Mouse (Mus musculus): ENCODE results near the gene Usp40. TPM values are rescaled to one million over a fixed set of nuclear protein-coding genes. Genes with fewer than 3 reads are reported as not detected.

Usp40 gene
- polyA plus RNA-seq, 1 experiment from 2014 or later: 41.8 TPM

DNA sequence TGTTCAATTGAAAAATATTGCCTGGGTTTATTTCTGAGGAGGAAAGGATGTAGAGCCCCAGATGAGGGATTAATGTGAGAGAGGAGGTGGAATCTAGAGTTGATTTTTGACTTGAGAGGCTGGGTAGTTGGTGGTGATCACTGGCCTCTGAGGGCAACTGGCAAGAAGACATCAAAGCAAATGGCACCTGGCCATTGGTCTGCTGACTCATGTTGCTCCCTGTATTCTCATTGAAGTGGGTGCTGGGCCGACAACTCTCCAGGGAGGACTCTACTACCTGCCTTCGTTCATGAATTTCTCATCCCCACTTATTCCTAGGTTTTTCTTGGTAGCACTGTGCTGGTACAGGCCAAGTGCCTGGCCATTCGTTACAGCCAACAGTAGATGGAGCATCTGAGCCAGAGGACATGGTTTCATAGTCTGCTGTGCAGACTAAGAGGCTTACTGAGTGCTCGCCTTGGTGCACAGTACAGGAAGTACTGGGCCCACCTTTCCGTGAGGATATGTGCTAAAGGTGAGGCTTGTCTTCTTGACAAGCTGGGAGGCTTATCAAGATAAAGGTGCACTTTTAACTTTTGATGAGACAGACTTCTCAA is 101.9 kb downstream of the Usp40 start:
- Histone ChIP-seq H3K4me1 (no peaks in the 10 kb centered on the region), H3K36me3 (peaks cover 23% of the 10 kb centered on the region), H3K27me3 (ENCODE audit: low read depth, poor library complexity, severe bottlenecking) (no peaks in the 10 kb centered on the region), H3K27ac (no peak overlapping the region), H3K9me3 (replicated peaks) (no peaks in the 10 kb centered on the region), H3K4me3 (no peak overlapping the region)
- 91% methylated on average over 5 of the region's 5 CpGs for WGBS
- no peak for DNase-seq (ENCODE audit: low spot score)

DNA sequence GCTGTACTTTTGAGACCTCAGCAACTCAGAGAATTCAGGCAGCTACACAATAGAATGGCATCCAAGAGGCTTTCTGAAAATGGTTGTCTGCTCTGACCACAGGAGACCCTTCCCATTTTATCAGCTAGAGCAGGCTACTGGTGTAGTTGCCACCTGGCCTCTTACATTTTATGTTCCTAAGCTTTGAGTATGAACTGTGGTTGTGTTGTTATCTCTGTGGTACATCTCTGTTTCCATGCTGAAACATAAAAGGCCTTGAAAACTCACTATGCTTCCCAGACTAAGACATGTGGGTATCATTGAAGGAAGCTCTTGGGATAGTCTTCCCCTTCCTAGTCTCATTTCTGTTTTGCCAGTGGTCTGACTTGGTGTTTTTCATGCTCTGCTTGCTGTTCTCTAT is 106.2 kb downstream of the Usp40 start:
- Histone ChIP-seq H3K4me3 (no peak overlapping the region), H3K27me3 (ENCODE audit: low read depth, poor library complexity, severe bottlenecking) (no peaks in the 10 kb centered on the region), H3K4me1 (no peaks in the 10 kb centered on the region), H3K27ac (no peak overlapping the region), H3K36me3 (peaks cover 16% of the 10 kb centered on the region; the same call in 1 of the 2 replicates), H3K9me3 (replicated peaks) (no peaks in the 10 kb centered on the region)
- no peak for DNase-seq (ENCODE audit: low spot score)

DNA sequence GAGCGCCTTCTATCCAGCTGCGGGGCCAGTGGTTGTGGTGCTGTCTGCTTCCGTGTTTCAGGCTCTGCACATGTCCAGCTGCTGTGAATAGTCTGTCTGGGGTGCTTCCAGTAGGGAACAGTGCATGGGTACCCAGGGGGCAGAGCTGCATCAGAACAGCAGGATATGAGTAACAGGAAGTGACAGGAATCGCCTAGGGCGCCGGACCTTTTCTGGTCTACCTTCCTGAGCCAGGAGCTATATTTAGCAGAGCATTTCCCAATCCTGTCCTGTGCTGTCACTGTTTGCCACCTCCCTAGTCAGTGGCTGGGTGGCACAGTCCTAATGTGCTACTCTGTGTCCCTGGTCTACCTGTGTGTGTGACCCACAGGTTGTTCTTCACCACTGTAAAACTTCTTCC is 107.4 kb downstream of the Usp40 start:
- Histone ChIP-seq H3K27me3 (ENCODE audit: low read depth, poor library complexity, severe bottlenecking) (no peaks in the 10 kb centered on the region), H3K4me3 (no peak overlapping the region), H3K27ac (no peak overlapping the region), H3K9me3 (replicated peaks) (no peaks in the 10 kb centered on the region), H3K36me3 (peaks cover 10% of the 10 kb centered on the region; the same call in 1 of the 2 replicates), H3K4me1 (no peaks in the 10 kb centered on the region)
- no peak for DNase-seq (ENCODE audit: low spot score)
- 91% methylated on average over 6 of the region's 6 CpGs for WGBS

DNA sequence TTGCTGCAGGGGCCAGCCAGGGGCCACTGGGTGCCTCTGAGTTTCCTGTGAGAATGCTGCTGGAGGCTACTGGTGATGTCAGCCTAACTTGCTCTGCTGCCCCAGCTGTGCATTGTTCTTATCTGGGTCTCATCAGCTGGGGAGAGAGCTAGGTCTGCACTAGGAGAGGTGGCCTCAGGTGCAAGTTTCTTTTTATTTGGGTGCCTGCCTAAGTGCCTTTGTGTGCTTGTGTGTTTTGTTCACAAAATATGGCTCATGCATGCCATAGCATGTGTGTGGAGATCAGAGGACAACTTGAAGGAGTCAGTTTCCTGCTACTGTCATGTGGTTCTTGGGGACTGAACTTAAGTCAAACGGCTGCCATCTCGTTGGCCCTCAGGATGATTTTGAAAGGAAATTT is 108.7 kb downstream of the Usp40 start:
- Histone ChIP-seq H3K9me3 (replicated peaks) (no peaks in the 10 kb centered on the region), H3K36me3 (peaks cover 10% of the 10 kb centered on the region; the same call in 1 of the 2 replicates), H3K4me1 (no peaks in the 10 kb centered on the region), H3K4me3 (no peak overlapping the region), H3K27me3 (ENCODE audit: low read depth, poor library complexity, severe bottlenecking) (no peaks in the 10 kb centered on the region), H3K27ac (no peak overlapping the region)
- 92% methylated on average over 2 of the region's 2 CpGs for WGBS
- DNase-seq (ENCODE audit: low spot score): no peak

DNA sequence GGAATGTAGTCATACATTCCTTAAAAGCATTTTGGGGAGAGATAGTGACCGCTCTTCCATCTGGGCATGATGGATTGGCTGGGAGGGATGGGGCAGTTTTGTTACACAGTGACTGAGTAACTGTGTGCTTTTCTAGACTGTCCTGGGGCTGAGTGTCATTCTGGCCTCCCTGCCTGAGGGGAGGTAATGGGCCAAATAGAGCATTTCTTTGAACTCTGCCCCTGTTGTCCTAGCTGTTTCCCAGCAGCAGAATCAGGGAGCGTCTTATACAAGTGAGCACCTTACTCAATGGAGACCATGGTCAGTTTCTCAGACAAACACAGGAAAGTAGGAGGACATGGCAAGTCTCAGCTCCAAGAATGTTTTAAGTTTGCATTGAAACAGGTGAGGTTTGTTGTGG is 111.4 kb downstream of the Usp40 start:
- Histone ChIP-seq H3K4me3 (no peak overlapping the region), H3K27me3 (ENCODE audit: low read depth, poor library complexity, severe bottlenecking) (no peaks in the 10 kb centered on the region), H3K9me3 (replicated peaks) (no peaks in the 10 kb centered on the region), H3K36me3 (peaks cover 7% of the 10 kb centered on the region; the same call in 1 of the 2 replicates), H3K27ac (no peak overlapping the region), H3K4me1 (no peaks in the 10 kb centered on the region)
- DNase-seq (ENCODE audit: low spot score): no peak
- 97% methylated on average over 2 of the region's 2 CpGs for WGBS

Small RNA genes within 50 kb of the gene (microRNA-seq; reads per million reads assigned to microRNA genes)
- gene Gm25198: not detected

Other genes with a start within 250 kb of the Usp40 start
- 3.7 and 4.9 TPM in 2 replicates for gene Sag, start 204.9 kb downstream of the Usp40 start, polyA plus RNA-seq (2016; fragmentation: Nextera tagmentation; extraction: Ambion mirVana)
- gene Dgkd, start 155.3 kb downstream of the Usp40 start, polyA plus RNA-seq (2016; fragmentation: Nextera tagmentation; extraction: Ambion mirVana): 38.8 and 39.7 TPM in 2 replicates
- gene Ugt1a10, start 46.8 kb upstream of the Usp40 start, polyA plus RNA-seq (2016; fragmentation: Nextera tagmentation; extraction: Ambion mirVana): not detected in 2 replicates
- gene Ugt1a9, start 62.2 kb upstream of the Usp40 start, polyA plus RNA-seq (2016; fragmentation: Nextera tagmentation; extraction: Ambion mirVana): not detected in 2 replicates
- gene Ugt1a8, start 79.3 kb upstream of the Usp40 start, polyA plus RNA-seq (2016; fragmentation: Nextera tagmentation; extraction: Ambion mirVana): not detected in 2 replicates
- 0.30 and 0.61 TPM in 2 replicates for gene Ugt1a7c, start 86.5 kb upstream of the Usp40 start, polyA plus RNA-seq (2016; fragmentation: Nextera tagmentation; extraction: Ambion mirVana)
- not detected in 2 replicates for gene Ugt1a6b, start 94.7 kb upstream of the Usp40 start, polyA plus RNA-seq (2016; fragmentation: Nextera tagmentation; extraction: Ambion mirVana)
- 0.11 and 0.16 TPM in 2 replicates for gene Ugt1a6a, start 126.3 kb upstream of the Usp40 start, polyA plus RNA-seq (2016; fragmentation: Nextera tagmentation; extraction: Ambion mirVana)
- gene Ugt1a5, start 157.5 kb upstream of the Usp40 start, polyA plus RNA-seq (2016; fragmentation: Nextera tagmentation; extraction: Ambion mirVana): not detected in 2 replicates
- gene Ugt1a2, start 192.1 kb upstream of the Usp40 start, polyA plus RNA-seq (2016; fragmentation: Nextera tagmentation; extraction: Ambion mirVana): not detected in 2 replicates
- gene Dnajb3, start 197.2 kb upstream of the Usp40 start, polyA plus RNA-seq (2016; fragmentation: Nextera tagmentation; extraction: Ambion mirVana): 8.9 and 10.4 TPM in 2 replicates
- 0.13 TPM in 1 of 2 replicates, not detected in the other for gene Ugt1a1, start 203.4 kb upstream of the Usp40 start, polyA plus RNA-seq (2016; fragmentation: Nextera tagmentation; extraction: Ambion mirVana)
- 1.2 and 1.3 TPM in 2 replicates for gene Mroh2a, start 218.4 kb upstream of the Usp40 start, polyA plus RNA-seq (2016; fragmentation: Nextera tagmentation; extraction: Ambion mirVana)